Mouse (Mus musculus) intestine, postnatal 0 days (tissue): ENCODE results near the gene Dip2c. TPM values are rescaled to one million over a fixed set of nuclear protein-coding genes. Genes with fewer than 3 reads are reported as not detected.

Experiments used
- ATAC-seq: fragments of 200-750 bp; cut with Nextera tagmentation; 2 replicates; pipeline ENCODE4 v1.8.0; 2017; ENCODE audit warnings: mild to moderate bottlenecking, moderate TSS enrichment, moderate library complexity
- H3K27ac ChIP-seq: fragments of 300-500 bp; sonication (generic); 2 replicates; pipeline ENCODE4 v1.5.1; 2014; ENCODE audit warnings: mild to moderate bottlenecking, low read depth, low read length, moderate library complexity
- H3K27me3 ChIP-seq: fragments of 300-500 bp; sonication (generic); replicated peaks from 2 replicates; pipeline ENCODE4 v1.6.1; 2014; ENCODE audit warnings: low read length, mixed read lengths; ENCODE audit not compliant: control insufficient read depth, insufficient read depth
- H3K36me3 ChIP-seq: fragments of 300-500 bp; sonication (generic); 2 replicates; pipeline ENCODE4 v1.6.1; 2014; ENCODE audit warnings: mild to moderate bottlenecking, moderate library complexity; ENCODE audit not compliant: control insufficient read depth, insufficient read depth
- H3K4me1 ChIP-seq: fragments of 300-500 bp; sonication (generic); replicated peaks from 2 replicates; pipeline ENCODE4 v1.6.1; 2014; ENCODE audit warnings: antibody characterized with exemption, low read length, mixed read lengths; ENCODE audit not compliant: control insufficient read depth, insufficient read depth
- H3K4me2 ChIP-seq: fragments of 300-500 bp; sonication (generic); replicated peaks from 2 replicates; pipeline ENCODE4 v1.6.1; 2014; ENCODE audit warnings: low read depth, mild to moderate bottlenecking, moderate library complexity
- H3K4me3 ChIP-seq: fragments of 300-500 bp; sonication (generic); 2 replicates; pipeline ENCODE4 v1.5.1; 2014; ENCODE audit warnings: low read depth, low read length
- H3K9ac ChIP-seq: fragments of 300-500 bp; sonication (generic); 2 replicates; pipeline ENCODE4 v1.6.1; 2014; ENCODE audit warnings: mild to moderate bottlenecking, low read depth, low read length
- H3K9me3 ChIP-seq: fragments of 300-500 bp; sonication (generic); 2 replicates; pipeline ENCODE4 v1.6.1; 2016; ENCODE audit warnings: mixed run types; ENCODE audit not compliant: control insufficient read depth
- CTCF ChIP-seq: sonication (generic); IDR thresholded peaks from 2 replicates; pipeline ENCODE4 v1.5.1; 2016; ENCODE audit warnings: low read depth, mild to moderate bottlenecking, control low read depth, antibody characterized with exemption, moderate library complexity
- WGBS: fragments of 180-500 bp; shearing (Covaris S2); extraction: QIAGEN DNeasy Blood & Tissue Kit; methylation state at CpG from one replicate; pipeline ENCODE4 v1.1.7; 2014; 5-methylcytosine and 5-hydroxymethylcytosine counted together
- polyA plus RNA-seq: library from polyadenylated mRNA; unstranded; fragments of >200 nt; fragmentation: Nextera tagmentation; extraction: Ambion mirVana; gene quantifications from 2 replicates; pipeline ENCODE4 v1.2.1, GENCODE M21; 2015

The Dip2c gene
- polyA plus RNA-seq, 1 experiment from 2014 or later: 2.7 TPM

GRCm38 (mm10) chr13:9669246-9669645 is 392.9 kb downstream of the Dip2c start:
- no peak for ATAC-seq
- Histone ChIP-seq H3K36me3 (peaks cover 5% of the 10 kb centered on the region), H3K9me3 (no peaks in the 10 kb centered on the region), H3K27ac (no peak overlapping the region), H3K4me3 (no peak overlapping the region), H3K4me2 (no peak overlapping the region), H3K4me1 (no peaks in the 10 kb centered on the region), H3K9ac (no peak overlapping the region), H3K27me3 (no peaks in the 10 kb centered on the region)
- WGBS: 92% methylated on average over 5 of the region's 5 CpGs
- no peak for TF ChIP-seq CTCF

DNA sequence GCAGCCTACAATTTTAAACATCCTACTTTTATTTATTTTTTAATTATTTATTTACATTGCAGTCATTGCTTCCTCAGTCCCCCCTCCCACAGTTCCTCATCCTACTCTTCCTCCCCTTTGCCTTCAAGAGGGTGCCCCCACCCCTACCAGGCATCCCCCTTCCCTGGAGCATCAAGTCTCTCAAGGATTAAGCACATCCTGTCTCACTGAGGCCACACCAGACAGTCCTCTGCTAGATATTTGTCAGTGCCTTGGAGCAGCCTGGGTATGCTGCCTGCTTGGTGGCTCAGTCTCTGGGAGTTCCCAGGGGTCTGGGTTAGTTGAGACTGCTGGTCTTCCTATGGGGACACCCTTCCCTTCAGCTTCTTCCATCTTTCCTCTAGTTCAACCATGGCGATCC is 397.8 kb downstream of the Dip2c start:
- Histone ChIP-seq H3K9ac (no peak overlapping the region), H3K4me2 (no peak overlapping the region), H3K4me3 (no peak overlapping the region), H3K27ac (no peak overlapping the region), H3K9me3 (no peaks in the 10 kb centered on the region), H3K27me3 (no peaks in the 10 kb centered on the region), H3K4me1 (no peaks in the 10 kb centered on the region), H3K36me3 (no peaks in the 10 kb centered on the region; the same call in 1 of the 2 replicates)
- no peak for TF ChIP-seq CTCF
- ATAC-seq: no peak
- 95% methylated on average over 1 of the region's 1 CpGs for WGBS

DNA sequence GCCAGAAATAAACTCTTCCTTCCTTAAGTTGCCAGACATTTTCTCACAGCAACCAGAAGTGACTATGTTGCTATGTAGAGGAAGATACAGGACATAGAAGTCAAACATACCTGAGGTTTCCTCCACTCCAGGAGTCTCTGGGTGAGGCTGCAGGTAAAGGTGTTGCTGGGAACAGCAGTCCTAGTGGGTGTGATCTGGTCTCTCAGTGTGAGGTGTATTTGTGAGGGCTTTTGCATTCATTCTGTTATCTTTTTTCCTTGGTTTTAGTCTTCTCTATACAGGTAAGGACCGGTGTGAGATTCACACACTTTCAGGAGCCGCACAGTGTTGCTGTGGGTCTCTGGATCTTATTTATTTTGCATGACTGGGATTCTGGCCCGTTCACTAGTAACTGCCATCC is 405.2 kb downstream of the Dip2c start:
- H3K9ac ChIP-seq: no peak overlapping the region
- peaks cover 31% of the 10 kb centered on the region for H3K36me3 ChIP-seq
- no peak overlapping the region for H3K27ac ChIP-seq
- H3K4me2 ChIP-seq: no peak overlapping the region
- ATAC-seq: no peak
- no peak for TF ChIP-seq CTCF
- H3K4me1 ChIP-seq: no peaks in the 10 kb centered on the region
- no peak overlapping the region for H3K4me3 ChIP-seq
- H3K27me3 ChIP-seq: no peaks in the 10 kb centered on the region
- WGBS: 98% methylated on average over 3 of the region's 3 CpGs
- no peaks in the 10 kb centered on the region for H3K9me3 ChIP-seq

GRCm38 (mm10) chr13:9683280-9683679 is 407.0 kb downstream of the Dip2c start:
- no peaks in the 10 kb centered on the region for H3K27me3 ChIP-seq
- 91% methylated on average over 4 of the region's 4 CpGs for WGBS
- no peak overlapping the region for H3K27ac ChIP-seq
- no peak overlapping the region for H3K4me3 ChIP-seq
- H3K4me1 ChIP-seq: no peaks in the 10 kb centered on the region
- H3K36me3 ChIP-seq: peaks cover 48% of the 10 kb centered on the region
- no peak for ATAC-seq
- peak; percentile 50 for TF ChIP-seq CTCF
- H3K9ac ChIP-seq: no peak overlapping the region
- no peaks in the 10 kb centered on the region for H3K9me3 ChIP-seq
- H3K4me2 ChIP-seq: no peak overlapping the region

GRCm38 (mm10) chr13:9684153-9684923 is 408.0 kb downstream of the Dip2c start:
- no peak overlapping the region for H3K4me2 ChIP-seq
- TF ChIP-seq CTCF: no peak
- ATAC-seq: no peak
- 92% methylated on average over 11 of the region's 11 CpGs for WGBS
- H3K9ac ChIP-seq: no peak overlapping the region
- no peak overlapping the region for H3K4me3 ChIP-seq
- no peaks in the 10 kb centered on the region for H3K9me3 ChIP-seq
- H3K36me3 ChIP-seq: peaks cover 58% of the 10 kb centered on the region
- H3K27me3 ChIP-seq: no peaks in the 10 kb centered on the region
- no peaks in the 10 kb centered on the region for H3K4me1 ChIP-seq
- no peak overlapping the region for H3K27ac ChIP-seq

GRCm38 (mm10) chr13:9686261-9686660 is 409.9 kb downstream of the Dip2c start:
- H3K4me3 ChIP-seq: no peak overlapping the region
- 94% methylated on average over 7 of the region's 7 CpGs for WGBS
- H3K27ac ChIP-seq: no peak overlapping the region
- H3K4me2 ChIP-seq: no peak overlapping the region
- no peak for ATAC-seq
- H3K4me1 ChIP-seq: no peaks in the 10 kb centered on the region
- no peak for TF ChIP-seq CTCF
- no peak overlapping the region for H3K9ac ChIP-seq
- peaks cover 73% of the 10 kb centered on the region for H3K36me3 ChIP-seq
- H3K9me3 ChIP-seq: no peaks in the 10 kb centered on the region
- H3K27me3 ChIP-seq: no peaks in the 10 kb centered on the region
